Mouse (Mus musculus) myocyte (in vitro differentiated cells): Measurements from ENCODE around the gene Nfkbie.

ENCODE experiments used
- CEBPB ChIP-seq: IDR thresholded peaks from 2 replicates; pipeline ENCODE4 v1.6.1; 2011; ENCODE audit warnings: mild to moderate bottlenecking, moderate library complexity; ENCODE audit not compliant: poor library complexity, insufficient read depth, severe bottlenecking
- E2F4 ChIP-seq: IDR thresholded peaks from one replicate; pipeline ENCODE4 v1.6.1; 2011; ENCODE audit warnings: mild to moderate bottlenecking, control low read depth, moderate library complexity; ENCODE audit not compliant: insufficient read depth
- MAX ChIP-seq: IDR thresholded peaks from one replicate; pipeline ENCODE4 v1.6.1; 2011; ENCODE audit warnings: low read depth, mild to moderate bottlenecking, control low read depth
- POLR2A ChIP-seq: IDR thresholded peaks from one replicate; pipeline ENCODE4 v1.6.1; 2011; ENCODE audit warnings: low read depth, mild to moderate bottlenecking, control low read depth, moderate library complexity; ENCODE audit not compliant: insufficient read length
- POLR2AphosphoS2 ChIP-seq: IDR thresholded peaks from one replicate; pipeline ENCODE4 v1.6.1; 2011; ENCODE audit warnings: low read depth, control low read depth; ENCODE audit not compliant: insufficient read length

- TF ChIP-seq POLR2A, result peak; percentile 24
- TF ChIP-seq POLR2AphosphoS2, result peak; percentile 62
- no peak for TF ChIP-seq MAX
- no peak for TF ChIP-seq CEBPB
- TF ChIP-seq E2F4, result no peak
Observed at GRCm38 (mm10) chr17:45569999-45570398, 14.5 kb downstream of the Nfkbie start.
